Mouse (Mus musculus): Measurements from ENCODE around the gene Ebf3.

Ebf3 gene

DNA sequence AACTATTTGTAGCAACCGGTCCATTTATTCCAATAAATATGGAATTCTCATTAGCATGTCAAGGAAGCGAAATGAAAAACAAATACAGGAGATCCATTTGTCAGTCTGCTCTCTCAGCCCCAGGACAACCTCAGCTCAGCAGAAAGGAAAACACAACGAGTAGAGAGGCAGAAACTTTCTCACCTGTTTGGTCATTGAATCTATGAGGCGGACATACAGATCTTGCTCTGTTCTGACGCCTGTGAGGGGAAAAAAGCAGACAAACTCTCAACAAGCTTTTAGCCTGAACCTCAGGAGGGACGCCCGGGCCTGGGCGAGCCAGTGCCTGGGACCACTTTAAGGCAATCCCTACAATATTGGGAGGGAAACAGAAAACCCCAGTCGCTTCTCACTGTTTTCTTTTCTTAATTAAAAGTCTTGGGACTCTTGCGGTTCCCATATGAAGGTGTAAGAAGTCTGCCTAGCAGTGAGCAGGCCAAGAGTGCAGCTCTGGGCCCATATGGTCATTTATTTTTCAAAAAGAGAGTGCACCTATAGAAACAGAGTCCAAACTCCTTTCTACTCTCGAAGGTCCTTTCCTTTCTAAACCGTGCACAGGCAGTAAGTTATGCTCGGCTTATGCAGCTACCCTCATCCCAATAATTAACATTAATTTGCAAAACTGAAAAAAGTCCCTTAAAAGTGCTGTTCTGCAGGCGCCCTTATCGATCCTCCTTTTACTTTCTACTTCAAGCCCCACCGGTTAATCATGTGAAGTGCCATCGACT, 1.9 kb downstream of the Ebf3 start:
- DNase-seq (ENCODE audit: low spot score in 2 of 2): no peak

- DNase-seq (ENCODE audit: low spot score in 2 of 2): no peak
These were observed 2.7 kb downstream of the Ebf3 start for GRCm38 (mm10) chr7:137311341-137312110.

GRCm38 (mm10) chr7:137310876-137311275, 3.4 kb downstream of the Ebf3 start:
- no peak for DNase-seq (ENCODE audit: low spot score in 2 of 2)

DNA sequence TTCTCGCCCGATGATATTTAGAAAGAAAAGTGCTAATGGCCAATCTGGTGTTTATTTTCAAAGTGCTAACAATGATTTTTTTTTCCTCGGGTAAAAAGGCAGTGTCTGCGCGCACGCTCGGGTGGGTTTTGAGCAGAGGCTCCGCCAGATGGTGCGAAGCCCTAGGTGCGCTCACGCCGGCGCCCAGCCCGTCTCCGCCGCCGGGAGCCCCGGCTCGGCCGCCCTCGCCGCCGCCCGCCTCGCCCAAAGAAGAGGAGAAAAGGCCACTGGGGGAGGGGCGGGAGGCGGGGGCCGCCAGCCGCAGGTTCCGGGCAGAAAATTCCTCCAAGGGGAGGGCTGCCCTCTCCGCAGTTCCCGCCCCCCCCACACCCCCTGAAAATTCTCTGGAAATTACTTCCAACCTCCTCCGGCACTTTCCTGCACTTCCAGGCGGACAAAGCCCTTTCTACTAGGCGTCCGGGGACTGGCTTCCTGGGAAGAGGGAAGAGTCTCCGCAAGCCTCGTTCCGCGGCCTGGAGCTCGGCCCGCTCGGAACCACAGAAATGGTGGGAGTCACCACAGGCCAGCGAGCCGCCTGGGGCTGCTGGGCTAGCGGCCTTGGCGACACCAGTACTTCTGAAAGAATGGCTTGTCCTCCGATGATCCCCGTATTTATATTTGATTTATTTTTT, 4.0 kb downstream of the Ebf3 start:
- no peak for DNase-seq (ENCODE audit: low spot score in 2 of 2)

DNA sequence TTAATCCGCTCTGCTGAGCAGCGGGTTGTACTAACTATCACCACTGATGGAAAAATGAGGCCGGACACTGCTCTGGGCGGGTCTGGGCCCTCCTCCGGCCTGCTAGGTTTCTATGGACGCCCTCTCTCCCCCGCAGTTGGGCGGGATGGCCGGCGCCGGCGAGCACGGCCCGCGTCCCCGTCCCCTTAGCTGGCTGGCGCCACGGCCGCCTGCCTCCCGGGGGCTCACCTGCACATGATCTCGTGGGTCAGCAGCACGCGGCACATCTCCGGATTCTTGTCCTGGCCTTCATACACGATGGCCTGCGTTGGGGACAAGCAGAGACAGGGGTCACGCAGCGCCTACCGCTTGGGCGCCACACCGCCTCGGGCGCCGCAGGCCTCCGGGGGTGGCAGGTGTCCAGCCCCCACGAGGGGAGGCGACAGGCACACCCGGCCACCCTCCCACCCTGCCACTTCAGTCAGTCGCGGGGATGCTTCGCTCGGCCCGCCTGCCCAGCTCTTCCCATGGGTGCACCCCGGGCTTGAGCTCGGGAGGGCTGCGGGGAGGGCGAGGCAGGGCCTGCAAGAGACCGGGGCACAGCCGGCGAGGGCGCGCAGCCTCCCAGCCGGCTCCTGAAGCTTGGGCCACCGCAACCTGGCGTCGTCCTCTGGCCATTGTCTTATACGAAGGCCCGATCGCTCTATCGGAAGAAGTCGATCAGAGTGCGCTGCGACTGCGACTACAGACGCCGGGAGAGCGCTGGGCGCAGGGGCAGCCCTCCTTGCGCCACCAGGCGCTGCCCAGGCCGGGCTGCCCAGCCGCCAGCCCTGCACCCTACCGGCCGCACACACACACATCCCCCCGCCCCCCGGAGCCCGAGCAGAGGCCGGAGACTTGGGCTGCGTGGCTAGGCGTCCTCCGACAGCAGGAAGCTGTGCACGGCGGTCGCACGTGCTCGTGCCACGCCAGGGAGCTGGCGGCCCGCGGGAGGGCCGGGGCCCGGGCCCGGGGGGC, 4.9 kb downstream of the Ebf3 start:
- no peak for DNase-seq (ENCODE audit: low spot score in 2 of 2)

DNA sequence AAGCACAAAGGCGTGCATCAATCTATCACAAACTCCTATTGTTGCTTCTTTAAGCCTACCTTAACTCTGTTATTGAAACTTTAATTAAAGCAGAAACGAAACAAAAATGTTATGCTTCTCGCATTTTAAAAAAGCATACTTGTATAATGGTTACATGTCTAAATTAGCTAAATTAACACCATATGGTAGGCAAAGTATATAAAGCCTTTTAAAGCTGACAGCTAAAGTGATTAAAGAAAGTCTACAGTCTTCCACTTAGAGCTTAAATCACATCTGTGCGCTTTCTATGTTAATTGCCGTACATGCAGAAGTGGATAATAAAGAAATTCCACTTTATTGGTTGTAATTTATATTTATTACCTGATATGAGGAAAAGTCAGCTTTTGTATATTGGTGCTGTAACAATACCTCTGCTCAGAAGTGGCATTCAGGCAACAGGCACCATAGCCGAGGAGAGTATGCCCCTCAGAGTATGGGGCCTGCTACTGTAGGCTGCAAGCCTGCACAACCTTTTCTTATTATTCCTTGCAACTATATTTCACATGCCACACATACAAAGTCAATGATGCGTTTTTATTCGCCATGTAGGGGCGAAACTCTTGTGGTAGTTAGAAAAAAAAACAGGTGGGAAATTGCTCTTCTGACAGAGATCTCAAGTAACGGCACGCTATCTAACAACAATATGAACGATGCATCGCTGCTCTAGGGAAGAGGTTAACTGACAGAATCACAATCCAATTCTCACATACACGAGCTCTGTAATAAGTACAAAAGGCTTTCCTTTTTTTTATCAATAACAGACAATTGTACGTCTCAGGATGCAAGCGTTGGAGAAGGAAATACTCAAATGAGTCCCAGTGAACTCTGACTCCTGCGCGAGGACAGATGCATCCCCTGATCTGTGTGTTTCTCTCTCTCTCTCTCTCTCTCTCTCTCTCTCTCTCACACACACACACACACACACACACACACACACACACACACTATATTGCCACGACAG, 5.9 kb downstream of the Ebf3 start:
- no peak for DNase-seq (ENCODE audit: low spot score in 2 of 2)

DNA sequence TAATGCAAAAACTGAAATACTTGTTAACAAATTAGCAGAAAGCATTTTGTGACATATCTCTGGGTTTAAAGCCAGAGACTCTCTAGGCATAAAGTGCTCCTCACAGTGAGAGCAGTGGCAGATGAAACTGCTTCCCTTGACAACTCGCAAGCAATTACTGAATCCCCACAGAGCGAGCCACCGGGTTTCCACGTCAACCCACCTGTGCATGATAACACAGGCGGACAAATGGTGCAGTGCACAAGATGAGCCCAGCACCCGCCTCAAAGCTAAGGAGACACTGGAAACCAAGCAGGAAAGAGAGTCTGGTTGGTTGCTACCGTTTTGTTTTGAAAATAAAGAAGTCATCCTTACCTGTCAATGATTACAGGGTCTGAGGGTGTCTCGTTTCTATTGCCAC, 7.1 kb downstream of the Ebf3 start:
- DNase-seq (ENCODE audit: low spot score in 2 of 2): no peak

DNA sequence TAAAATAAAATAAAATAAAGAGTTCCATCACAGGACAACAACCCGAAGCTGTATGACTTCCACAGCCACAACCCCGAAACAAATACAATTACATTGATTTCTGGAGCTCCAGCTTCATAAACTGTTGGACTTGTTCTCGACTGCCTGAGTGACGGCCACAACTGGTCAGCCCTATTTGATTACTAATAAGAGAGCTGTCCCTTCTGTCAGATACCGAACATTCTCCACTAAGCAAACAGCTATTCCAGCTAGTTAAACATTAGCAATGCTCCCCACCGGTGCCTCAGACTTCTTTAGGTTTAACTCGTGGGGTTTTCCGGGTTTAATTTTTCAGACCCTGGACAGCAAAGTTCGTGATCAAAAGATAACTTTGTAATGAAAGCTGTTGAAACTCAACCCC, 8.1 kb downstream of the Ebf3 start:
- DNase-seq (ENCODE audit: low spot score in 2 of 2): no peak

DNA sequence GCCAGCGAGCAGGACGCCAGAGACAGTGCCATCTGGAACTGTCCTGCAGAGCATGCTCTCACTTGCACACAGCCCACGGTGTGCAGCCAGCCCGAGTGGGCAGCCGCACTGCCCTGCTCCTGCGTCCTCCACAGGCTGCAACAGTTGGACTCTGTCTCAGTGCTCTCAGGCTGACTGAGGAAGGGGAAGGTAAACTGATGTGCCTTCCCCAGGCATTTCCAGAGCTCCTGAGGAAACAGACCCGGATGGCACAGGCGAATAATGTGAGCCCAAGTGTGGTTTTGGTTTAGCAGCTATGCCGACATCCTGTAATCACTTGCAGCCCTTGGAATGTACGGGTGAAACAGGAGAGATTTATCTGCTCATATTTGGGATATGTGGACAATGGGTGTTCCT, 10.5 kb downstream of the Ebf3 start:
- DNase-seq (ENCODE audit: low spot score in 2 of 2): no peak

DNA sequence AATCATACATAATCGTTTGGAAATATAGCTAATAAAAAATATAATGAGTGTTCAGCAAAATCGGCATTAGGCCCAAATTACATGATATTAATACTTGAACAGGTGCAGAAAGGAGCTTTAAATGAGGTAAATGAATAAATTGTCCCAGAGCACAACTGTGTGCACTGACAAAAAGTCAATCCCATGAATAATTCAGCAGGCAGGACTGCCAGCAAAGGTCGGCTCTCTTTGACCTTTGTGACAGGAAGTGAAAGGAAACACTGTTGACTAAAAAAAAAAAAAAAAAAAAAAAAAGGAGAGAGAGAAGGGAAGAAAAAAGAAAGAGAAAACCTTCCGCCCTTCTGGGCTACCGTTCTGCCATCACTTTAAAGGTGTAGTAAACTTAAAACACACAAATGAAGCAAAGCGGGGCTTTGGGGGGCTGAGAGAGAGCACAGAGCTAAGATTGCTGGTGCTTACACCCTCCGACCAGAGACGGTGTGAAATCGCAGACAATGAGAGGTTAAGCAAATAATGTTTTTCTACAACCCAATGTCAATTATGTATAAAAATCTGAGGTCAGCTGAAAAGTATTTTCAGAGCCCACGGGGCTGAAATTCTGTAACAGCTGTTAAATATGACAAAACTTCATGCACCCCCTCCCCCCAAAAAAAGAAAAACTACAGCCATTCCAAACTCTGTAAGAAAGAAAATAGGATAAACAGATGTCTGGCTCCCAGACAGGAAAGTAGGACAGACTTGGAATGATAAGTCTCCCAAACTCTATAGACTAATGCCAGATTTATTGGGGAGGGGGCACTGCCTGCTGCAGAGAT, 11.1 kb downstream of the Ebf3 start:
- no peak for DNase-seq (ENCODE audit: low spot score in 2 of 2)

- DNase-seq (ENCODE audit: low spot score in 2 of 2): no peak
These were observed 12.1 kb downstream of the Ebf3 start for GRCm38 (mm10) chr7:137302161-137302560.

GRCm38 (mm10) chr7:137301329-137301751, 12.9 kb downstream of the Ebf3 start:
- DNase-seq (ENCODE audit: low spot score in 2 of 2): no peak

GRCm38 (mm10) chr7:137300826-137301225, 13.4 kb downstream of the Ebf3 start:
- DNase-seq (ENCODE audit: low spot score in 2 of 2): no peak

DNA sequence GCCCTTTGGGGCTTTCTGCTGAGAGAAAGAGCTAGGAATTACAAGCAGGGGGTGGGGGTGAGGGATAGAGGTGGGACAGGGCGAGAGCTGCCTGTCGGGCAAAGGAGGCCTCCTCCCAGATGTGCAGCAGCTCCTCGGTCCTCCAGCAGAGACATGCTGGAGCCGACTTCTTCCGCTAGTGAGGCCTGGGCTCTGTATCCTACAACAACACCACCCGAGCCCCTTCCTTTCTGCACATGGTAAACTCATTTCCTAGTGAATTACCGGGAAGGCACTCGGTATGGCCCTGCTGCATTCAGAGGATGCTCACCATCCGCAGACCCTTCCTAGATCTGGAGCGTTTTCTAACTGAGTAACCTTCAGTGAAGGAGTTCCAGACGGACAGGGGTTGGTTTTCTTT, 14.1 kb downstream of the Ebf3 start:
- no peak for DNase-seq (ENCODE audit: low spot score in 2 of 2)

DNA sequence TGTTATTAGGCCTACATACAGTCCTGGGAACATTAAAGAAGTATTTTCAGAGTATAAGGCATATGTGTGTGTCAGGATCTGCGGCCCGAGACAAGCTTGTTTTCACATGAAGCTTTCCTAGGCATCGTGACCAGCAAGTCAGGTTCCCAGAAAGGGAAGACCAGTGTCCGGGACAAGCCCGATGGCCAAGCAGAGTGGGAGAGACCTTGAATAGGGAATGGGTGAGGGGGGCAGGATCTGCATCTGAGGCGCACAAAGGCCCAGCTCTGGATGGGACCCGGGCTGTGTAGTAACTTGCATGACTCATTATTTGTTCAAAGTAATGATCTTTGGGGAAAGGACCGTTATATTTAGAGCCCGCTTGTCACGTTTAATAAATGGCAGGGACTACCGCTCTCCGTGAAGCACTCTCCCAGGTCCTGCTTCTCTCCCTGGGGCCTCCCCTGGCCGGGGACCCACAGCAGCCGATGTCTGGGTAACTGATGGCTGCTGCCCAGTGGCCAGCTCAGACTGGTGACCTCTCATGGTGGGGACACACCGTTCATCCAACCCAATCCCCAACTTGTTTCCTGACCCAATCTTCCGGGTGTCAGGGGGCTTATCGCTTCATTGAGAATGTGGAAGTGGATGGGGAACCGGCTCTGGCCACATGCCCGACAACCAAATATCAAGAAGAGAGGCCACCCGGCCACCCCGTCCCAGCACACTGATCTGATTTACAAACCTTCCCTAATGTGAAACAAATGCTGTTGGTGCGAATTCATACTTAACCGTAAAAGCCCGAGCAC, 16.5 kb downstream of the Ebf3 start:
- DNase-seq (ENCODE audit: low spot score in 2 of 2): no peak

DNA sequence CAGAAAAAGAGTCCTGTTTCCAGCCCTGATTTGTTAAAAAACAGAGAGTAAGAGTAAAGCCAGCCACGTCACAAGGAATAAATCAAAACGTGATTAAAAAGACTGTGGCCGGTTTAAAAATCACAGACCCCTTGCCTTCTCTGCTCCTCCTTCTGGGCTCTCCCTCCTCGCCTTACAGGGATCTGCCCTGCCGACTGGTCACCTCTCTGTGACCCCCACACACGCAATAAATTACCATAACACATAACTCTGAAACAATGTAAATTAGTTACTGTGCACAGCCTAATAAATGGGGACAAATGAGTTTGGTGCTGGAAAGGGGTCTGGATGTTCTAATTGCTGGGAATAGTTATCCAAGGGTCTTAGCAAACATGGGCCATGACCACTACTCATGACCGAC, 17.1 kb downstream of the Ebf3 start:
- no peak for DNase-seq (ENCODE audit: low spot score in 2 of 2)

DNA sequence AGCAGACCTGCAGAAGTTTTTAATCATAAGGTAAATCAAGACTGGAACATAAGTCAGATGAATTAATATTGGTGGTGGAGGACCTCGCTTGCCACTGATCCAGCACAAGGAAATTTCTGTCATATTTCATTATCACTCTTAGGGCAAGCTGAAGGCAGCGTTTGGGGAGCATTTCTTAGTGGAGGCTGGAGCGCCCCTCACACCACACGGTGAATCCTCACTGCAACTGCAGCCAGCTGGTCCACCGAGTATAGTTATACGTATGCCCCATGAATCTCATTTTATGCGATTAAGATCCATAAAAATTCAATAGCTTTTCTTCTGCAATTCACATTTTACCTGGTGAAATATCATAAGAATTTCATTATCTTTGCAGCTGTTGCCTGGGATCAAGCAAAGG, 18.6 kb downstream of the Ebf3 start:
- DNase-seq (ENCODE audit: low spot score in 2 of 2): no peak

DNA sequence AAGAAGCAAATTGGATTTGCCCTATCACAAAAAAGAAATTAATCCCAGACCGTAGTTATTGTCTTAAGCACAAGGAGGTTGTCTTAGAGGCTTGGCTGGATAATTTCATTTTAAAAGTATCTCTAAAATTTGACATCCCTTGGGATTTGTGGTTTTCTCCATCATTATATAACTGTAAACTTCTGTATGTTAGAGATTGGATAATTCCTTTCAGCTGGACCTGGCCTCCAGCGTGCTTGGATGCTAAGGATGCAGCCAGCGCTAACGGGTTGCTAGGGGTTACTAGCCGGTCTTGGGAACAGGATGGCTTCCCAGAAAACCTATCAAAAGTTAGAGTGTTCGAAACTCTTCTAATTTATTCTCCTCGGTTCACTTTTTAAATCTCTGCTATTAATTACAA, 19.8 kb downstream of the Ebf3 start:
- DNase-seq (ENCODE audit: low spot score in 2 of 2): no peak
